Mouse (Mus musculus) liver, embryonic 16.5 days (tissue): ENCODE measurements at regions not wholly inside any gene's neighbourhood (a gene's known extent, or its start where the extent isn't known, plus 50 kb on each side); places are given as distances from the start of the nearest gene placed in this dataset.
A peak's percentile ranks its signal among the peaks of the same experiment; 100 is the strongest.

Experiments used
- ATAC-seq: fragments of 200-750 bp; cut with Nextera tagmentation; 2 replicates; pipeline ENCODE4 v1.8.0; 2017; ENCODE audit warnings: low read depth, mild to moderate bottlenecking, moderate number of reproducible peaks, moderate library complexity
- H3K27ac ChIP-seq: fragments of 300-500 bp; sonication (generic); 2 replicates; pipeline ENCODE4 v1.5.1; 2014; ENCODE audit warnings: mild to moderate bottlenecking, low read length
- H3K27me3 ChIP-seq: fragments of 300-500 bp; sonication (generic); 2 replicates; pipeline ENCODE4 v1.6.1; 2014; ENCODE audit warnings: low read depth, low read length, mixed read lengths; ENCODE audit not compliant: control insufficient read depth, insufficient read depth
- H3K36me3 ChIP-seq: fragments of 300-500 bp; sonication (generic); 2 replicates; pipeline ENCODE4 v1.6.1; 2014; ENCODE audit warnings: mild to moderate bottlenecking; ENCODE audit not compliant: control insufficient read depth, insufficient read depth
- H3K4me1 ChIP-seq: fragments of 300-500 bp; sonication (generic); 2 replicates; pipeline ENCODE4 v1.6.1; 2014; ENCODE audit warnings: low read depth, low read length, mixed read lengths; ENCODE audit not compliant: control insufficient read depth
- H3K4me2 ChIP-seq: fragments of 300-500 bp; sonication (generic); 2 replicates; pipeline ENCODE4 v1.6.1; 2014; ENCODE audit warnings: low read depth, low read length, mixed read lengths
- H3K4me3 ChIP-seq: fragments of 300-500 bp; sonication (generic); 2 replicates; pipeline ENCODE4 v1.5.1; 2014; ENCODE audit warnings: low read depth, mild to moderate bottlenecking, low read length
- H3K9ac ChIP-seq: fragments of 300-500 bp; sonication (generic); 2 replicates; pipeline ENCODE4 v1.6.1; 2014; ENCODE audit warnings: low read depth, low read length
- H3K9me3 ChIP-seq: fragments of 300-500 bp; sonication (generic); replicated peaks from 2 replicates; pipeline ENCODE4 v1.6.1; 2016; ENCODE audit warnings: low read length; ENCODE audit not compliant: control insufficient read depth
- WGBS: fragments of 180-500 bp; shearing (Covaris S2); extraction: QIAGEN DNeasy Blood & Tissue Kit; methylation state at CpG from one replicate; pipeline ENCODE4 v1.1.7; 2014; ENCODE audit not compliant: insufficient replicate concordance; 5-methylcytosine and 5-hydroxymethylcytosine counted together

DNA sequence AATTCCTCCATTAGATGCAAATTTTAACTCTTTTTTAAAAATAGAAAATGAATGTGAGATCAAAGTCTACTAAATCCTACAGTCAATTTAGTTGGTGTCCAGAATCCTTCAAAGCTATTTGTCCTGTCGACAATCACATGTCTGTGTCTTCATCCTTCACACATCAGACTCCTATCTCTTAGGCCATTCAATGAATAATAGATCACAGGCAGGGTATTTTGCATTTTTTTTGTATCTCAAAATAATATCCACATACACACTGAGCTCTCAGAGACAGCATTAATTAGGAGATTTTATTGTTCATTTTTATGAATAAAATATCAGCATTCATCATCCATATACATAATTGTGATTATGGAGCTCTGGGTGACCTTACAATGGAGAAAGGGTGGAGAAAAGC lies 427.2 kb downstream of the Hao1 start:
- no peak overlapping the region for H3K9ac ChIP-seq
- H3K4me3 ChIP-seq: no peak overlapping the region
- WGBS: 59% methylated on average over 1 of the region's 1 CpGs
- no peaks in the 10 kb centered on the region for H3K36me3 ChIP-seq
- no peaks in the 10 kb centered on the region for H3K9me3 ChIP-seq
- no peaks in the 10 kb centered on the region for H3K4me1 ChIP-seq
- no peak overlapping the region for H3K4me2 ChIP-seq
- H3K27me3 ChIP-seq: no peaks in the 10 kb centered on the region
- ATAC-seq: no peak
- no peak overlapping the region for H3K27ac ChIP-seq

DNA sequence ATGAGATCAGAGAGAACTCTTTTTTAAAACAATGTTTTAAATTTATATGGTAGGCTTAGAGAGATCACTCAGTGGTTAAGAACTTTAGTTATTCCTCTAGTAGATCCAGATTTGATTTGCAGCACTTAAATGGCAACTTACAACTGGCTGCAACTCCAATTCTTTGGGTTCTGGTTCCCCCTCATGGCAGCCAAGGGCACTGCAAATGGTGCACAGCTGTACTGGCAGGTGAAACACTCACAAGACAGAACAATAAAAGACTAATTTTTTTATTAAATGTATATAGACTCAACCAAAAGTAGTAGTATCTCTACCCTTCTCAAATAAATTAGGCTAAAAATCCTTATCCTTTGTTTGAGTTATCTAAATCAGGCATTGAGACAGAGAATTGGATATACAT lies 446.9 kb downstream of the Hao1 start:
- no peaks in the 10 kb centered on the region for H3K36me3 ChIP-seq
- no peak for ATAC-seq
- no peak overlapping the region for H3K27ac ChIP-seq
- H3K4me2 ChIP-seq: no peak overlapping the region
- H3K4me1 ChIP-seq: no peaks in the 10 kb centered on the region
- no peaks in the 10 kb centered on the region for H3K27me3 ChIP-seq
- no peaks in the 10 kb centered on the region for H3K9me3 ChIP-seq
- H3K4me3 ChIP-seq: no peak overlapping the region
- no peak overlapping the region for H3K9ac ChIP-seq

DNA sequence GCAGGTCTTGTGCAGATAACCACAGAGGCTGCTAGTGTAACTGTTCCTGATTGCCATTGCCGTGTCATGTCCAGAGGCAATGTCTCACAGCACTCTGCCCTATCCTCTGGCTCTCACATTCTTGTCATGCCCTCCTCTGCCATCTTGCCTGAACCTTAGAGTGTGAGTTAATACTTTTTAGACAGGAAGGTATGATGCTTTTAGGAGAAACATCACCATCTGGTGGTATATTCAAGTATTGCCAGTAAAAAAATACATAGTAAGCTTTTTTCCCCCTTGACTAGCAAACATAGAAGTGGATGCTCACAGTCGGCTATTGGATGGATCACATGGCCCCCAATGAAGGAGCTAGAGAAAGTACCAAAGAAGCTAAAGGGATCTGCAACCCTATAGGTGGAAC lies 465.8 kb downstream of the Hao1 start:
- ATAC-seq: no peak
- Histone ChIP-seq H3K27ac (no peak overlapping the region), H3K4me2 (no peak overlapping the region), H3K9me3 (no peaks in the 10 kb centered on the region), H3K36me3 (no peaks in the 10 kb centered on the region), H3K4me1 (no peaks in the 10 kb centered on the region), H3K27me3 (no peaks in the 10 kb centered on the region), H3K9ac (no peak overlapping the region), H3K4me3 (no peak overlapping the region)
- 45% methylated on average over 2 of the region's 2 CpGs for WGBS

- H3K27ac ChIP-seq: no peak overlapping the region
- H3K9me3 ChIP-seq: no peaks in the 10 kb centered on the region
- no peaks in the 10 kb centered on the region for H3K36me3 ChIP-seq
- H3K27me3 ChIP-seq: no peaks in the 10 kb centered on the region
- H3K4me3 ChIP-seq: no peak overlapping the region
- H3K4me2 ChIP-seq: no peak overlapping the region
- no peak overlapping the region for H3K9ac ChIP-seq
- no peaks in the 10 kb centered on the region for H3K4me1 ChIP-seq
- 22% methylated on average over 1 of the region's 1 CpGs for WGBS
- peak; percentile 95 for ATAC-seq
These were observed 474.0 kb downstream of the Hao1 start for GRCm38 (mm10) chr2:134080148-134080547.

DNA sequence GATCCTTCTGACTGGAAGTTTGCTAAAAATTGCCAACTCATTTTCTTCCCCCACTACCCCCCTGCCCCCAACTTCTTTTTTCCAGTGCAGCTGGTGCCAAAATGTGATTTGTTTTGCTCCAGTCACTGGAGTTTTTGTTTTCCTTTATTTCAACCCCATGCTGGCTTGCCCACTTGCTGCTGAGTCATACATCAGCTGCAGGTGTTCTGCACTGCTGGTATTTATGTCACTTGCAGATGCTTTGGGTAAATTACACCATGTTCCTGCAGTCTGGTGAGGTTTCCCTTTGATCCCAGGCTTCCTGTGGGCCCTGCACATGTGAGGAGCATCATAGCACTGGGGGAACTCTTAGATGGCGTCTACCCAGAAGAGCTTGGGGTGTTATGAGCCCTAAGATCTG lies 476.2 kb downstream of the Hao1 start:
- WGBS: 51% methylated on average over 1 of the region's 1 CpGs
- ATAC-seq: no peak
- H3K9me3 ChIP-seq: no peaks in the 10 kb centered on the region
- H3K27ac ChIP-seq: no peak overlapping the region
- H3K9ac ChIP-seq: no peak overlapping the region
- no peaks in the 10 kb centered on the region for H3K4me1 ChIP-seq
- no peaks in the 10 kb centered on the region for H3K27me3 ChIP-seq
- H3K4me3 ChIP-seq: no peak overlapping the region
- H3K36me3 ChIP-seq: no peaks in the 10 kb centered on the region
- H3K4me2 ChIP-seq: no peak overlapping the region

DNA sequence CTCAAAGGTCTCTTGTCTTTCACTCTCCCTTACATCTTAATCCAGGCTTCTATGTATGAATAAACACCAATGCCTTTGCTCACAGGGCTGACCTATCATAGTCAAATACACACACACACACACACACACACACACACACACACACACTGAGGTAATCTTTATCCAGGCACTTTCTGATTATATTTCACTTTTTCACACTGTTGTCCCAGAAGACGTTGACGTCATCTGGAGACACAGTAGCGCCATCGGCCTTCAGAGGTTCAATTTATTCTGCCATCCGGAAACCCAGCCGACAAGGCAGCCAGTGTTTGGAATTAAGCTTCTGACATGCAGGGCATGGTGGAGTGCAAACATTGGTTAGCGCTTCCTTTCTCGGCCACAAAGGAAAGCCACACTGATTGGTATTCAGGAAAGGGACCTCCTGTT lies 486.2 kb downstream of the Hao1 start:
- no peaks in the 10 kb centered on the region for H3K9me3 ChIP-seq
- ATAC-seq: 0 out of 2 replicates have a peak, but pooled peaks have one; percentile 21
- 18% methylated on average over 8 of the region's 8 CpGs for WGBS

DNA sequence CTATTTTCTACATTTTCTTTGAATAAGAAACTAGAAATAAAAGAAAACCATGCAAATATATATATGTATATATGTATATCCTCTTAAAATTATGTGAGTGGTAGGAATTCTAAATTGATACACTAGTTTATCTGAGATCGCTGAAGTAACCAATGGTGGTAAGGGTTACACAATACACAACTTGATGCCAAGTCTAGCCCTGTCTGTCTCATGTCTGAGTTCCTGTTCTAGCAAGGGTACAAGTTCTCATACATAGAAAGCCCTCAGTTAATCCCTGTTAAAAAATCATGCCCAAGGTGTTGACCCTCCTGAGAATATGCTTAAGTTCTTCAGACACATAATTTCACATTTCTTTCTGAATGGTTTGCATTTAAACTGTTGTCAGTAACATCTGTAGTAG lies 486.8 kb downstream of the Hao1 start:
- WGBS: 50% methylated on average over 1 of the region's 1 CpGs
- H3K9ac ChIP-seq: no peak overlapping the region
- no peaks in the 10 kb centered on the region for H3K9me3 ChIP-seq
- H3K27me3 ChIP-seq: no peaks in the 10 kb centered on the region
- H3K4me3 ChIP-seq: no peak overlapping the region
- no peak overlapping the region for H3K4me2 ChIP-seq
- no peak overlapping the region for H3K27ac ChIP-seq
- no peaks in the 10 kb centered on the region for H3K36me3 ChIP-seq
- no peak for ATAC-seq
- H3K4me1 ChIP-seq: no peaks in the 10 kb centered on the region

More for the DNA sequence above, 486.2 kb downstream of the Hao1 start:
- no peaks in the 10 kb centered on the region for H3K36me3 ChIP-seq
- no peak overlapping the region for H3K27ac ChIP-seq
- H3K4me3 ChIP-seq: no peak overlapping the region
- H3K9ac ChIP-seq: no peak overlapping the region
- H3K4me1 ChIP-seq: no peaks in the 10 kb centered on the region
- no peaks in the 10 kb centered on the region for H3K27me3 ChIP-seq
- no peak overlapping the region for H3K4me2 ChIP-seq

DNA sequence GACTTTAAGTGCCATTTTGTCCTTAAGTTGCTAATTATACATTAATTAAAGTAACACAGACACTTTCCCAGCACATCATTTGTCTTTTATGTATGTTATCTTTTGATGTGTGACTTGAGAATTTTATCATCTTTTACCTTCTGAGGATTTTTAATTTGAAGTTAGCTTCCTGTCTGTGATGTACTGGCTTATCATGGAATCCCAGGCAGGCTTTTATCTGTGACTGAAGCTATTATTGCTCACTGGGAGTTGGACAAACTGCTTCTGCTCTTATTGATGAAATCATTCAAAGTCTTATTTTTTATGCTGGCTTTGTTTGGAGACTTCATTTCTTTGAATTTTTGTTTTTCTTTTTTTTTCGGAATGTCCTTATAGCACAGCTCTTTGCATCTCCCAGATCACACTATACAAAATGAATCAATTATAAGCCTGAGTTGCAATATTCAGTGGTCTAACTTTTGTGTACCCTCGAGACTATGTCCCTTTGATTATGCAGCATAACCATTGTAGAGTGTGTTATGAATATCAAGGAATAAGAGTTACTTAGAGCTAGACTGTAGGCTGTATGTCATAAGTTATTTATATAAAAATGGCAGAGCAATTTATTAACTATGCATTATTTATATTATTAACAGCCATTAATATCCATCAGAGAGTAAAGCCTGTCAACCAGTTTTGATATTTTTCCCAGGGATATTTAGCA lies 494.1 kb downstream of the Hao1 start:
- Histone ChIP-seq H3K27me3 (no peaks in the 10 kb centered on the region), H3K4me3 (no peak overlapping the region), H3K4me1 (no peaks in the 10 kb centered on the region), H3K27ac (no peak overlapping the region), H3K36me3 (no peaks in the 10 kb centered on the region), H3K9ac (no peak overlapping the region), H3K9me3 (no peaks in the 10 kb centered on the region), H3K4me2 (no peak overlapping the region)
- ATAC-seq: peak; percentile 68
- 30% methylated on average over 2 of the region's 2 CpGs for WGBS

DNA sequence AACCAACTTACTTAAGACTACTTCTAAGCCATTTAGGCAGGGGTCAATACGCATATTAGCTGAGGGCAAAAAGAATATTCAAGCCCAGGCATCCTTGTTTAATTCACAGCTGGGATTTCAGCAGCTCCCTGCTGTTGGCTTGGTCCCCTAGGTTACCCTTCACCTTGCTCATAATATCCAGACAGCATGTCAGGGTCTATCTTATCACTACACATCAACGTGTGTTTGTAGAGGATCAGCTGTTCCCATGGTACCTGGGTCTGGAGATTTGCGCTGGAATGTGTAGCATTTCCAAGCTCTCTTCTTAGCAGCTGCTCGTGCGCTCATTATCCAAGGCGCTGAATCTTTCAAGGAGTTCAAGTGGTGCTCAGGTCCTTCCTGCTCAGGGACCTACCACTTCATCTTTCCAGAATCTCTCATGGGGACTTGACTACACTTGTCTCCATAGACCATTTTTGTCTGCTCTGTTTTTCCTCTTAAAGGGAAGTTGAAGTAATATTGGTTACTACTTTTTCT lies 484.5 kb downstream of the Bmp2 start:
- H3K9ac ChIP-seq: no peak overlapping the region
- no peaks in the 10 kb centered on the region for H3K9me3 ChIP-seq
- no peaks in the 10 kb centered on the region for H3K36me3 ChIP-seq
- 62% methylated on average over 6 of the region's 6 CpGs for WGBS
- H3K27me3 ChIP-seq: no peaks in the 10 kb centered on the region
- H3K4me2 ChIP-seq: no peak overlapping the region
- ATAC-seq: no peak
- H3K4me3 ChIP-seq: no peak overlapping the region
- no peak overlapping the region for H3K27ac ChIP-seq
- H3K4me1 ChIP-seq: no peaks in the 10 kb centered on the region
